Mouse (Mus musculus) heart, postnatal 0 days (tissue): Measurements from ENCODE around the gene Glo1.

Experiments used
- CTCF ChIP-seq: IDR thresholded peaks from 2 replicates; pipeline ENCODE4 v1.5.1; 2016; ENCODE audit warnings: antibody characterized with exemption, control low read depth, low read depth
- EP300 ChIP-seq: IDR thresholded peaks from 2 replicates; pipeline ENCODE4 v1.6.1; 2016; ENCODE audit warnings: antibody characterized with exemption, low read depth

- TF ChIP-seq CTCF (no peak), EP300 (no peak)
Measured at GRCm38 (mm10) chr17:30553027-30553937, 73.4 kb downstream of the Glo1 start.
